Mouse (Mus musculus) fibroblast of lung, adult 2 months (primary cell): ENCODE measurements at regions not wholly inside any gene's neighbourhood (a gene's known extent, or its start where the extent isn't known, plus 50 kb on each side); places are given as distances from the start of the nearest gene placed in this dataset.
A peak's percentile ranks its signal among the peaks of the same experiment; 100 is the strongest.

ENCODE experiments used
- DNase-seq: peaks from one replicate; pipeline ENCODE4 v3.0.0-alpha.2; 2011; ENCODE audit warnings: low read depth

DNA sequence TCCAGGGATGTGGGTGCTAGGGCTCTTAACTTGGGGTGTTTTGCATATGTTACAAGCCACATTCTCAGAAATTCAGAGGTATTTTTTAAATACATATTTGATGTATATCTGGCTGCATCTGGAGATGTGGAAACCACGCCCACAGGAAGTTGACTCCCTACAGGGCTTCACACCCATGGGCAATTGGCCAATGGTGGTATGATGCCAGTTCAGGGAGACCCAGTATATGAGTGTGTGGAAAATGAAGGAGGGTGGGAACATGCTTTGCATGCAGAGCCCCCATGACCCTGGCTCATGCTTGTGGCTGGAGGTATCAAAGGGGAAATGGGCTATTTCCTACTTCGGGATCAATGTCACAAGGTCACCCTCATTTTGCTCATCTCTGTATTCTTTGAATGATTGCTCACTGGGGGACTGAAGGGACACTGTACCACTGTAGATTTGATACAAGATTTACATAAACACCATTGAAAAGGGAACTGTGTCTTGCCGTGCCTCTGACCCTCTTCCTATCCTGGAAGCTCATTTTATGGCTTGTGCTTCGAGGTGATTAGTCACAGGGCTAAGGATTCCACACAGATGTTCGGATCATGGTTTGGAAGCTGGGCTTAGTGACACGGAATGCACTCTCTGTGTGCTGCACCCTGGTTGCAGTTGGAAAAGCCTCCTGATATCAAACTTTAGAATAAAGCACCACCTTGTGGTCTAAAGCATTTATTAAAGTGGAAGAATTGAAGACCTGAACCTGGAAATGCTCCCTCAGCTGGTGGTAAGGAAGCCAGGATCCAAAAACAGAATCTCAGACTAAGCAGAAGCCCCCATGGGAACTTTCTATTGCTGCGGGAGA, 56.8 kb upstream of the Edn1 start:
- peak; percentile 51 for DNase-seq

DNA sequence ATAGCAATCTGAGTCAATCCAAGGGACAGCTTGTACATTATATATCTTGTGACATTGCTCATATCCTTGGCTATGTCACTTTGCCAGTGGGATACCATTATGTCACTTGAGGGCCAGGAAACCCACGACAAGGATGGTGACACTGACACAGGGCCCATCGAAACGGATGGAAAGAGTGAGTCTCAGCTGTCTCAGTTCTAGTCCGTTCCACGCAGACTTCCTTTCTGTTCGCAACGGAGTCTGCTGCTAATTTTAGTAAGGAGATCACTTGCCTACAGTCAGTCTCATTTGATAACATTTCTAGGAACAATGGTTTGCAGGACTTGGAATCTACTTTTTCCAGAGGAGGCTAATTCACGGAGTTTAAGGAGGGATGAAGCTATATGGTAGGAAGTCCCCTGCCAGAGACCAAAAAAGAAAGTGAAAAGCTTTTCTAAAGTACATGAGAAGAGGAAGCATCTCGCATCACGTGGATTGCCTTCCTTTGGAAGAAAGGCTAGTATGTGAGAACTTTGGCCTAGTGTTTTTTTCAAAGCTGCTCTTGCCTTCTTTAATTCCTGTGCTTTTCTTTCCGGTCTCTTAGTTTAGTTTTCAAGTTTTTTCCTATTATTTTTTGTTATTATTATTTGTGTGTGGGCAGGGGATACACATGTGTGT, 55.4 kb upstream of the Edn1 start:
- DNase-seq = no peak
